Mouse (Mus musculus) G1E (cell line): ENCODE results near the gene Ccpg1. TPM values are rescaled to one million over a fixed set of nuclear protein-coding genes. Genes with fewer than 3 reads are reported as not detected.

Experiments used
- ATAC-seq: 2 replicates; pipeline ENCODE4 v1.8.0; 2016; ENCODE audit warnings: mild to moderate bottlenecking; ENCODE audit not compliant: insufficient number of reproducible peaks, poor library complexity, low FRiP score, severe bottlenecking; ENCODE audit errors: extremely low read depth
- DNase-seq: peaks from one replicate; pipeline ENCODE4 v3.0.0; 2012; ENCODE audit warnings: low spot score
- H3K27me3 ChIP-seq: 2 replicates; pipeline ENCODE4 v1.6.1; 2012; ENCODE audit warnings: mild to moderate bottlenecking, low read length, inconsistent platforms; ENCODE audit not compliant: insufficient read depth
- H3K36me3 ChIP-seq: replicated peaks from 2 replicates; pipeline ENCODE3; 2012; ENCODE audit warnings: mild to moderate bottlenecking, inconsistent platforms
- H3K4me1 ChIP-seq: 2 replicates; pipeline ENCODE4 v1.6.1; 2012; ENCODE audit warnings: low read depth, low read length, inconsistent platforms, mixed read lengths; ENCODE audit not compliant: insufficient read depth
- H3K4me3 ChIP-seq: 2 replicates; pipeline ENCODE4 v1.5.1; 2012; ENCODE audit warnings: low read depth, mild to moderate bottlenecking, inconsistent platforms, low read length, moderate library complexity, mixed read lengths
- H3K9me3 ChIP-seq: replicated peaks from 2 replicates; pipeline ENCODE4 v1.6.1; 2012; ENCODE audit warnings: inconsistent platforms
- CTCF ChIP-seq: IDR thresholded peaks from 2 replicates; pipeline ENCODE4 v1.5.1; 2012; ENCODE audit warnings: low read depth, low read length, inconsistent platforms, mixed read lengths
- GATA1 ChIP-seq: IDR thresholded peaks from 2 replicates; pipeline ENCODE4 v1.6.1; 2012; ENCODE audit warnings: borderline replicate concordance, low read length, inconsistent platforms, mixed read lengths
- GATA2 ChIP-seq: IDR thresholded peaks from 2 replicates; pipeline ENCODE4 v1.6.1; 2012; ENCODE audit warnings: low read depth, low read length, inconsistent platforms, borderline replicate concordance
- POLR2AphosphoS5 ChIP-seq: IDR thresholded peaks from 2 replicates; pipeline ENCODE4 v1.6.1; 2012; ENCODE audit warnings: low read depth, low read length, inconsistent platforms; ENCODE audit not compliant: insufficient replicate concordance
- TAL1 ChIP-seq: conservative IDR thresholded peaks from 2 replicates; pipeline ENCODE4 v1.6.1; 2012; ENCODE audit warnings: low read depth, low read length, inconsistent platforms, mixed read lengths
- polyA plus RNA-seq: library from polyadenylated mRNA; stranded (reverse); fragments of >175 nt; gene quantifications from 2 replicates; pipeline ENCODE4 v1.2.3, GENCODE M21; 2012
- total RNA-seq, 2 experiments: library from RNA; stranded (forward) in 1 of 2; stranded (reverse) in 1 of 2; fragments of 200-1000 nt in 1 of 2; fragments of >200 nt in 1 of 2; fragmentation: Nextera tagmentation in 1 of 2; gene quantifications; 2 replicates each; pipeline ENCODE4 v1.2.3; 2014 to 2017

Ccpg1 gene
- total and polyA plus RNA-seq, 3 experiments, result 2.0 to 13.2 (median 13.1) TPM

DNA sequence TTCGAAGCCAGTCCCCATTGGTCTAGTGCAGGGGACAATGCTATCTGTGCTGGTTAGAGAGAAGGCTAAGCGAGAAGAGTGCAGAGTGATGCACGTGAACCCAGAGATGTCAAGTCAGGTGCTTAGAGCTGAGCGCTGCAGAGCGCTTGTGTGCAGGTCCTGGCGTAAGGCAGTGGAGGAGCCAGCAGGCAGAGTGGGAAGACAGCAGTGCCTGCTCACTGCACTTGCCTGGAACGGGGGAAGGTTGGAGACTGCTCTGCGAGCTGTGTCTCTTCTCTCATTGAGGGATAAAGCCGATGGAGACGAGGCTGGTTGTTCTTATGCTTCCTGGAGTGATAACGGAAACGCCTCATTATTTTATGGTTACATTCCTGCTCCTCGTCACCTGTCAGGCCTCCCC is 29.5 kb downstream of the Ccpg1 start:
- Histone ChIP-seq H3K9me3 (no peaks in the 10 kb centered on the region), H3K4me3 (no peak overlapping the region), H3K36me3 (peaks cover 88% of the 10 kb centered on the region), H3K27me3 (no peaks in the 10 kb centered on the region), H3K4me1 (no peaks in the 10 kb centered on the region)
- no peak for ATAC-seq
- no peak for TF ChIP-seq GATA1
- TF ChIP-seq GATA2, result no peak
- no peak for TF ChIP-seq POLR2AphosphoS5
- no peak for TF ChIP-seq TAL1
- TF ChIP-seq CTCF, result no peak
- no peak for DNase-seq

GRCm38 (mm10) chr9:73019841-73020240 is 34.6 kb downstream of the Ccpg1 start:
- Histone ChIP-seq H3K27me3 (no peaks in the 10 kb centered on the region), H3K4me1 (no peaks in the 10 kb centered on the region), H3K36me3 (peaks cover 89% of the 10 kb centered on the region), H3K4me3 (no peak overlapping the region), H3K9me3 (no peaks in the 10 kb centered on the region)
- no peak for DNase-seq
- ATAC-seq, result no peak
- TF ChIP-seq GATA1 (no peak), TAL1 (no peak), GATA2 (no peak), POLR2AphosphoS5 (no peak), CTCF (no peak)

DNA sequence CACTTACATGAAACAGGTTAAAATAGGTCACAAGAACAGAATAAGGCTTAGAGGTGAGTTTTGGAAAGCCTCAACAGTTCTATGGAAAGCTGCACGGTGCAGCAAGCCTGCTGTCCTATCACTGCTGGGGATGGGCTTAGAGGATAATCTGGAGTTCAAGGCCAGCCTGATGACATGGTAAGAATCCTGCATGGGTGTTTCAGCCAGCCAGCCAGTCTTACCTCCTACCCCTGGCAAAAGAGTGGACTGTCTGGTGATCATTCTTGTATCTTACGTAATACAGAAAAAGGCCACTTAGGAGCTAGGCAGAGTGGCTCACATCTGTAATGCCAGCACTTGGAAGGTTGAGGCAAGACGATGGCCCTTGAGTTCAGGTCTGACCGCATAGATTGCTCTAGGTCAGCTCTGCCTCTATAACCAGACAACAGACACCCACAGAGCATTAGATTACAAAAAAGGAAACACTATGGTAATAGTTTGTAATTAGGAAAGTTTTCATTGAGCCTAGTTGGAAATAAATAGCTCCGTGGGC is 35.4 kb downstream of the Ccpg1 start:
- Histone ChIP-seq H3K4me3 (no peak overlapping the region), H3K36me3 (peaks cover 88% of the 10 kb centered on the region), H3K27me3 (no peaks in the 10 kb centered on the region), H3K9me3 (no peaks in the 10 kb centered on the region), H3K4me1 (no peaks in the 10 kb centered on the region)
- ATAC-seq (no peak), DNase-seq (no peak)
- no peak for TF ChIP-seq CTCF
- no peak for TF ChIP-seq POLR2AphosphoS5
- TF ChIP-seq GATA1, result no peak
- no peak for TF ChIP-seq GATA2
- no peak for TF ChIP-seq TAL1

DNA sequence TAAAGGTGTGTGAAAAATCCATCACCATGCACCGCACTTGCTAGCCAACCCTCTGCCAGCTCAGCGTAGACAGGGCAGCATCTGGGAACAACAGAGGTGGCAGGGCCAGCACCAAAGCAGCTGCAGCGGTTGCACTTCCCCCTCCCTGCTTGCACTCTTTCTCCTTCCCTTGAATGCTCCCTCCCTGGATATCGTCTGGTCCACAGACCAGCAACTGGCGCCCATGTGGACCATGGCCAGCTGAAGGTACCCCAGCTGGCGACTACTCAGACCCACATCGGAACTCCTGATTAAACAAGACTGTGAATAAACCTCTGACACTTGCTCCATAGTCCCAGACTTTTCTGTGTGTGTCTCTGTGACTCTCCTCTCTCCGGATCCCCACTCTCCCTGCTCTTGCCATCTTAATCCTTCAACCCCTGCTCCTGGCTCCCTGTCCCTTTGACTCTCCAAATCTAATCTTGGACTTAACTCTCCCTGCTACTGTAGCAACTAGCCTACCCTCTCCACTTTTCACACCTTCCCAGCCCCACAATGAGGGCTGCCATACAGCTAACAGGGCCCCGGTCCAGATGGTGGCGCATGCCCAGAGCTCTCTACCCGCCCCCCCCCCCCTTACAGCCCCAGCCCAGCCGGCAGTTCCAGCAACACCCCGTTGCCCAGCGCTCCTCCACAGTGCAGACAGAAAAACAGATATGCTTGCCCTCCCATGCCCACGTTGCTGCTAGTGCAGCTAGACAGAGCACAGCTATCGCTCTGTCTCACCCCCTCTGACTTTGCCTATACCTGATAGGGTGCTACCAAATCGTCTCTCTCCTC is 40.8 kb downstream of the Ccpg1 start:
- Histone ChIP-seq H3K27me3 (no peaks in the 10 kb centered on the region), H3K4me3 (no peak overlapping the region), H3K9me3 (no peaks in the 10 kb centered on the region), H3K36me3 (peaks cover 77% of the 10 kb centered on the region), H3K4me1 (no peaks in the 10 kb centered on the region)
- TF ChIP-seq POLR2AphosphoS5 (no peak), GATA2 (no peak), TAL1 (no peak), GATA1 (no peak), CTCF (no peak)
- DNase-seq, result no peak
- ATAC-seq, result no peak

DNA sequence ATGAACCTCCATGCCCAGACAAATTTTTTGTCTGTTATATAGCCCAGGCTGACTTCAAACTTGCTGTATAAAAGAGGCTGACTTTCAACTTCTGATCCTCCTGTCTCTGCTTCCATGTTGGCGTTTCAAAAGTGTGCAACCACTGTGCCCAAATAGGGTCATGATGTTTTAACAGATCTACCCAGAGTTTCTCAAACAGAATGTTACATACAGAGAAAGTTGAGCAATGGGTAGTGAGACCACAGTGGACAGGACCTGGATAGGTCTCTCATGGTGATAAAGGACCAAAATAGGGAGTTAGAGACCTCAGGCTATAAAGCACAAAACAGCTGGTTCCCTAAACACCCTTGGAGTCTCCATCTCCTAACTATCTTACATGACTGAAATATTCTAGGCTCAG is 45.2 kb downstream of the Ccpg1 start:
- ATAC-seq (no peak), DNase-seq (no peak)
- no peaks in the 10 kb centered on the region for H3K9me3 ChIP-seq
- H3K4me3 ChIP-seq, result no peak overlapping the region
- H3K4me1 ChIP-seq, result no peaks in the 10 kb centered on the region
- no peaks in the 10 kb centered on the region for H3K27me3 ChIP-seq
- TF ChIP-seq GATA1, result no peak
- no peak for TF ChIP-seq TAL1
- TF ChIP-seq POLR2AphosphoS5, result no peak
- no peak for TF ChIP-seq CTCF
- TF ChIP-seq GATA2, result no peak
- H3K36me3 ChIP-seq, result peaks cover 82% of the 10 kb centered on the region

- DNase-seq, result no peak
- H3K27me3 ChIP-seq, result no peaks in the 10 kb centered on the region
- no peaks in the 10 kb centered on the region for H3K9me3 ChIP-seq
- TF ChIP-seq CTCF (no peak), POLR2AphosphoS5 (no peak), TAL1 (no peak), GATA1 (no peak)
- no peak overlapping the region for H3K4me3 ChIP-seq
- ATAC-seq, result no peak
- H3K36me3 ChIP-seq, result peaks cover 81% of the 10 kb centered on the region
- H3K4me1 ChIP-seq, result no peaks in the 10 kb centered on the region
Observed at GRCm38 (mm10) chr9:73031421-73031820, 46.2 kb downstream of the Ccpg1 start.

DNA sequence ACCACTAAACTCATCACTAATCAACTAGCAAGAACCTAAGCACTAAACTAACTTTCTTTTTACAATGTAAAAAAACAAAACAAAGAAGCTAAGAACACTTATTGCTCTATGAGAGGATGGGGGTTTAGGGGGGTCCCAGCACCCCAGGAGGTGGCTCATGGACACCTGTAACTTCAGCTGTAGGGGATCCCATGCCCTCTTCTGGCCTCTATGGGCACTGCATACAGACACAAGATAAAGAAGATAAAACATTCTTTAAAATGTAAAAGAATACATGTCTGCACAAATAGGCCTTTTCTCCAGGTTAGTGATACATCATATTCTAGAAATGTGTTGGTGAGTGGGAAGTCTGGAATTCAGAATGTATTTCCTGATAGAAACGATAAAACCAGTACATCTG is 48.2 kb downstream of the Ccpg1 start:
- ATAC-seq (no peak), DNase-seq (no peak)
- TF ChIP-seq POLR2AphosphoS5 (no peak), GATA1 (no peak)
- Histone ChIP-seq H3K9me3 (no peaks in the 10 kb centered on the region), H3K4me3 (no peak overlapping the region), H3K4me1 (peaks cover 2% of the 10 kb centered on the region), H3K27me3 (no peaks in the 10 kb centered on the region), H3K36me3 (peaks cover 77% of the 10 kb centered on the region)
